Mouse (Mus musculus) E14TG2a.4 (cell line): ENCODE measurements at regions not wholly inside any gene's neighbourhood (a gene's known extent, or its start where the extent isn't known, plus 50 kb on each side); places are given as distances from the start of the nearest gene placed in this dataset.

Experiments
- H3K27me3 ChIP-seq: 2 replicates; pipeline ENCODE4 v1.6.1; 2014; ENCODE audit warnings: low read length, control low read depth; ENCODE audit not compliant: insufficient read depth
- H3K36me3 ChIP-seq: 2 replicates; pipeline ENCODE4 v1.6.1; 2014; ENCODE audit warnings: low read length, control low read depth; ENCODE audit not compliant: insufficient read depth
- H3K4me1 ChIP-seq: replicated peaks from 2 replicates; pipeline ENCODE4 v1.6.1; 2014; ENCODE audit warnings: low read depth, low read length, control low read depth
- H3K4me3 ChIP-seq: replicated peaks from 2 replicates; pipeline ENCODE4 v1.5.1; 2014; ENCODE audit warnings: mild to moderate bottlenecking, low read length
- H3K9me3 ChIP-seq: 2 replicates; pipeline ENCODE4 v1.6.1; 2014; ENCODE audit warnings: low read length, control low read depth
- CTCF ChIP-seq: conservative IDR thresholded peaks from 2 replicates; pipeline ENCODE4 v1.5.1; 2014; ENCODE audit warnings: low read length
- NANOG ChIP-seq: IDR thresholded peaks from 2 replicates; pipeline ENCODE4 v1.6.1; 2014; ENCODE audit warnings: borderline replicate concordance, low read length, mixed read lengths
- POU5F1 ChIP-seq: IDR thresholded peaks from 2 replicates; pipeline ENCODE4 v1.6.1; 2014; ENCODE audit warnings: low read length, borderline replicate concordance

- no peak for TF ChIP-seq POU5F1
- no peak for TF ChIP-seq NANOG
- TF ChIP-seq CTCF, result no peak
- no peaks in the 10 kb centered on the region for H3K36me3 ChIP-seq
- H3K9me3 ChIP-seq, result peaks cover 33% of the 10 kb centered on the region
- 0 out of 2 replicates have a peak, but pooled peaks cover 5% of the 10 kb centered on the region for H3K4me1 ChIP-seq
- no peaks in the 10 kb centered on the region for H3K27me3 ChIP-seq
- H3K4me3 ChIP-seq, result 0 out of 2 replicates have a peak overlapping the region, but pooled peaks have one; percentile 14
Measured at GRCm38 (mm10) chr7:82957208-82957977, 90.3 kb downstream of the Mex3b start.

DNA sequence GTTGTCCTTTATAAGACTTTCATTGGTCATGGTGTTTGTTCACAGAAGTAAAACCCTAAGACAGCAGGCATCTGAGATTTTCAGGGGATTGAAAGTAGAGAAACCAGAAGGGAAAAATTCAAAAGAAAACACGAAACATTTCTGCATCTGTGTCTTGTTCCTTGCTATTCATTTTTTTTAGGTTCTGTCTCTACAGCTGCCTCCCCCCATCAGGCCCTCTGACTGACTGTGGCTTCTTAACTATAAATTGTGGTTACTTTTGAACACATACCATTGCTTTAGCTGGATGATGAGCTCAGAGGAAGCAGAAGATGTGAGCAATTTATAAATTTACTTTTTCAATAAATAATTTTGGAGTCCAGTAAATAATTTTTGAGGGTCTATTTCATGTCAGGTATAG, 103.5 kb downstream of the Mex3b start:
- TF ChIP-seq NANOG (no peak), POU5F1 (no peak), CTCF (no peak)
- H3K4me3 ChIP-seq, result no peak overlapping the region

DNA sequence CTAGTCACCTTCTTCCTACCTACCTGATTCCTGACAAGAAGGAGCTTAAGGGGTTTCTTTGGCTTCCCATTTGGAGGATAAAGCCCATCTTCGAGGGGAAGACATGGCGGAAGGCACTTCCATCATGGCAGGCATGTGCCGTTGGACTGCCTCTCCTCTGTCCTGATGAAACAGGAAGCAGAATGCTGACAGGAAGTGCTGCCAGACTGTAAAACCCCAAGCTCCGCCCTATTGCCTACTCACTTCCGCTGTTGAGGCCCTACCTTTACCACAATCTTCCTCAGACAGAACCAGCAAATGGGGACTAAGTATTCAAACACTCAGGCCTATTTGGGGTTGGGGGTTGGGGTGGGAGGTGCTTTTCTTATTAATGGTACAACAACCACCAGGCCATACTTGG, 104.1 kb downstream of the Mex3b start:
- no peaks in the 10 kb centered on the region for H3K4me1 ChIP-seq
- H3K4me3 ChIP-seq, result no peak overlapping the region
- peaks cover 2% of the 10 kb centered on the region; the same call in 1 of the 2 replicates for H3K27me3 ChIP-seq
- TF ChIP-seq CTCF, result no peak
- TF ChIP-seq POU5F1, result no peak
- TF ChIP-seq NANOG, result no peak
- H3K9me3 ChIP-seq, result 0 out of 2 replicates have a peak, but pooled peaks cover 3% of the 10 kb centered on the region
- no peaks in the 10 kb centered on the region for H3K36me3 ChIP-seq

More for the DNA sequence above, 103.5 kb downstream of the Mex3b start:
- Histone ChIP-seq H3K27me3 (peaks cover 2% of the 10 kb centered on the region; the same call in 1 of the 2 replicates), H3K9me3 (0 out of 2 replicates have a peak, but pooled peaks cover 3% of the 10 kb centered on the region), H3K4me1 (no peaks in the 10 kb centered on the region), H3K36me3 (no peaks in the 10 kb centered on the region)

GRCm38 (mm10) chr7:82972214-82973006, 105.3 kb downstream of the Mex3b start:
- Histone ChIP-seq H3K4me1 (no peaks in the 10 kb centered on the region), H3K9me3 (0 out of 2 replicates have a peak, but pooled peaks cover 3% of the 10 kb centered on the region), H3K4me3 (no peak overlapping the region), H3K36me3 (no peaks in the 10 kb centered on the region), H3K27me3 (peaks cover 2% of the 10 kb centered on the region; the same call in 1 of the 2 replicates)
- no peak for TF ChIP-seq POU5F1
- no peak for TF ChIP-seq NANOG
- TF ChIP-seq CTCF, result no peak

DNA sequence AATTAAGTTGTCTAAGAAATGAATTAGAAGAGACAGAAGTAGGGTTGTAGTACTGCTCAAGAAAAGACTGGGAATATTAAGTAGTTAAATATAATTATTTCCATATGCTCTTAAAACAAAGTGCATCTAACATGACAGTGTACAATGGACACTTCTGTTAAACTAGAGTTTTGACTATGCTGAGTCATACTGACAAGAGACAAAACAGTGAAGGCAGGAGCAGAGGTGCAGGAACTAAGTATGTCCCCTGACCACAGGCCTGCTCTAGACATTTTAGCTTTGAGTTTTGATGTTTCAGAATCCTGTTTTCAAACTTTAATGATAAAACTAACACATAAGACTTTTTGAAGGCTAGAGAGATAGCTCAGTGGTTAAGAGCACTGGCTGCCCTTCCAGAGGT, 123.6 kb downstream of the Mex3b start:
- no peak for TF ChIP-seq POU5F1
- TF ChIP-seq NANOG, result no peak
- no peak for TF ChIP-seq CTCF
- H3K36me3 ChIP-seq, result no peaks in the 10 kb centered on the region
- H3K27me3 ChIP-seq, result no peaks in the 10 kb centered on the region
- no peaks in the 10 kb centered on the region for H3K4me1 ChIP-seq
- H3K9me3 ChIP-seq, result no peaks in the 10 kb centered on the region
- no peak overlapping the region for H3K4me3 ChIP-seq

- Histone ChIP-seq H3K27me3 (no peaks in the 10 kb centered on the region), H3K4me3 (no peak overlapping the region), H3K4me1 (no peaks in the 10 kb centered on the region), H3K9me3 (no peaks in the 10 kb centered on the region), H3K36me3 (no peaks in the 10 kb centered on the region)
- TF ChIP-seq POU5F1, result no peak
- no peak for TF ChIP-seq CTCF
- TF ChIP-seq NANOG, result no peak
Measured at GRCm38 (mm10) chr7:82993136-82993535, 126.0 kb downstream of the Mex3b start.

DNA sequence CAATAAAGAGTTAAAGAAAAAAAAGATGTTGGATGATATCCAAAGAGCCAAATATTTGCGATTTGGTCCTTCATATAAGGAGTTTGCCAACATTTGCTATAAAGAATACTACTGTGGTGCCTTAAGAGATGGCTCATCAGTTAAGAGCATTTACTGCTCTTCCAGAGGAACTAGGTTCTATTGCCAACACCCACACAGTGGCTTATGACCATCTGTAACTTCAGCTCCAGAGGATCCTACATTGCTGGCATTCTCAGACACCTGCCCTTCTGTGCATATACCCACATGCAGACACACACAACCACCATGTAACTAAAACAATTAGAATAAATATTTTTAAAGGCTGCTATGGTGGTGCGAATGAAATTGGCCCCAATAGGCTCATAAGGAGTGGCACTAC, 131.7 kb downstream of the Mex3b start:
- H3K36me3 ChIP-seq, result no peaks in the 10 kb centered on the region
- no peaks in the 10 kb centered on the region for H3K27me3 ChIP-seq
- TF ChIP-seq CTCF, result no peak

DNA sequence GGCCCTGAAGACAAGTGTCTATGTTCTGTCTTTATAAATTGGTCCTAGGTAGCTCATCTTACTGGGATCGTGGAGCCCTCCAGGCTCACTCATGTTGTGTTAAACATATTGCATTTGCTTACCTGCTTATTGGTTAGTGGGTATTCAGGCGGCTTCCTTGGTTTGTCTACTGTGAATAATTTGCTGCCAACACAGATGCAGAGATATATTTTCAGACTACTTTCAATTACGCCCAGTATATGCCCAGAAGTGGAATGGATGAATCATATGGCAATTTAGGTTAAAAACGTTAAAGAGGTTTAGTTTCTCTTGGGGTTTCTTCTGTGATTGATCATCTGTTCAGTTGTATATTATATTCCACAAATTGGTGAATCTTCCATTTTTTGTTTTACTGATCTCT, 140.4 kb downstream of the Mex3b start:
- H3K4me3 ChIP-seq, result no peak overlapping the region
- no peaks in the 10 kb centered on the region for H3K9me3 ChIP-seq
- 0 out of 2 replicates have a peak, but pooled peaks cover 6% of the 10 kb centered on the region for H3K4me1 ChIP-seq
- no peak for TF ChIP-seq CTCF
- no peak for TF ChIP-seq NANOG
- no peak for TF ChIP-seq POU5F1
- H3K27me3 ChIP-seq, result no peaks in the 10 kb centered on the region
- no peaks in the 10 kb centered on the region for H3K36me3 ChIP-seq

More for the DNA sequence above, 131.7 kb downstream of the Mex3b start:
- H3K4me1 ChIP-seq, result no peaks in the 10 kb centered on the region
- H3K4me3 ChIP-seq, result no peak overlapping the region
- no peaks in the 10 kb centered on the region for H3K9me3 ChIP-seq
